8 mouse cellular contexts compared by ENCODE assay signal in genomic region chr13:74061613-74062377, GRCm38 (mm10). TPM values are rescaled to one million over a fixed set of nuclear protein-coding genes. Genes with fewer than 3 reads are reported as not detected.
DNase-seq lines count a peak whose midpoint lies in the region; ATAC-seq and TF ChIP-seq lines count a peak whose summit lies in the region.

Gene Cep72 (minus strand): TSS chr13:74062299.

- peak within 1 kb of the TSS; percentile 84 for H3K27ac ChIP-seq in forebrain, embryonic 15.5 days (replicated peaks)
- H3K27ac ChIP-seq in liver, postnatal 0 days (ENCODE audit: low read depth), result peak within 1 kb of the TSS; percentile 84
- H3K27ac ChIP-seq in neural tube, embryonic 13.5 days (replicated peaks), result peak within 1 kb of the TSS; percentile 75

- TF ChIP-seq CTCF in liver, postnatal 0 days (IDR thresholded peaks at IDR 0.05; ENCODE audit: low read depth), result no peak

- ATAC-seq in forebrain, embryonic 15.5 days (replicated peaks), result peak; percentile 97
- ATAC-seq in liver, postnatal 0 days, result peak; percentile 99
- ATAC-seq in neural tube, embryonic 13.5 days (ENCODE audit: low read depth), result peak; percentile 96

- H3K4me3 ChIP-seq in forebrain, embryonic 15.5 days, result peak within 1 kb of the TSS; percentile 97
- H3K4me3 ChIP-seq in liver, postnatal 0 days (ENCODE audit: low read depth, low read length), result peak within 1 kb of the TSS; percentile 78
- H3K4me3 ChIP-seq in neural tube, embryonic 13.5 days, result peak within 1 kb of the TSS; percentile 66

- peaks cover 8% of the 10 kb centered on the region; the same call in 1 of the 2 replicates for H3K4me1 ChIP-seq in forebrain, embryonic 15.5 days
- H3K4me1 ChIP-seq in liver, postnatal 0 days (ENCODE audit: insufficient read depth), result 0 out of 2 replicates have a peak, but pooled peaks cover 2% of the 10 kb centered on the region
- peaks cover 8% of the 10 kb centered on the region; the same call in 1 of the 2 replicates for H3K4me1 ChIP-seq in neural tube, embryonic 13.5 days (replicated peaks)

- DNase-seq in ES-CJ7 (ENCODE audit: low read depth, low spot score), result peak; percentile 93
- peak; percentile 80 for DNase-seq in cerebellum, adult 11-12 months
- DNase-seq in heart, postnatal 14 days, result peak; percentile 92 to 96
- DNase-seq in large intestine, adult 2 months (ENCODE audit: low read depth, low spot score), result peak; percentile 57
- DNase-seq in liver, postnatal 0 days, result peak; percentile 98
- peak; percentile 53 for DNase-seq in telencephalon, adult 2 months (ENCODE audit: low read depth, low spot score)

- no peak for TF ChIP-seq EP300 in liver, postnatal 0 days (IDR thresholded peaks at IDR 0.05; ENCODE audit: low read depth)

- H3K36me3 ChIP-seq in forebrain, embryonic 15.5 days, result no peaks in the 10 kb centered on the region
- H3K36me3 ChIP-seq in liver, postnatal 0 days (replicated peaks; ENCODE audit: insufficient read depth, low read length), result no peaks in the 10 kb centered on the region; the same call in 1 of the 2 replicates
- peaks cover 8% of the 10 kb centered on the region; the same call in 1 of the 2 replicates for H3K36me3 ChIP-seq in neural tube, embryonic 13.5 days

- intact Hi-C loops in heart, postnatal 14 days (cut with DNase I), result no loop called here

- peak within 1 kb of the TSS; percentile 56 for H3K4me2 ChIP-seq in forebrain, embryonic 15.5 days (replicated peaks)
- peak within 1 kb of the TSS; percentile 68 for H3K4me2 ChIP-seq in liver, postnatal 0 days (ENCODE audit: low read depth, low read length)
- peak within 1 kb of the TSS; percentile 62 for H3K4me2 ChIP-seq in neural tube, embryonic 13.5 days

- WGBS in forebrain, embryonic 15.5 days, result 3% methylated on average over 48 of the region's 48 CpGs
- WGBS in large intestine, adult 2 months, result 3% methylated on average over 48 of the region's 48 CpGs
- 3% methylated on average over 48 of the region's 48 CpGs for WGBS in liver, postnatal 0 days (ENCODE audit: insufficient replicate concordance)
- WGBS in neural tube, embryonic 13.5 days, result 4% methylated on average over 48 of the region's 48 CpGs

- no peaks in the 10 kb centered on the region for H3K9me3 ChIP-seq in forebrain, embryonic 15.5 days
- no peaks in the 10 kb centered on the region for H3K9me3 ChIP-seq in liver, postnatal 0 days (ENCODE audit: low read length)
- H3K9me3 ChIP-seq in neural tube, embryonic 13.5 days, result no peaks in the 10 kb centered on the region

- H3K9ac ChIP-seq in forebrain, embryonic 15.5 days (replicated peaks), result peak within 1 kb of the TSS; percentile 80
- H3K9ac ChIP-seq in liver, postnatal 0 days (replicated peaks), result peak within 1 kb of the TSS; percentile 78
- H3K9ac ChIP-seq in neural tube, embryonic 13.5 days, result peak within 1 kb of the TSS; percentile 78

- H3K27me3 ChIP-seq in forebrain, embryonic 15.5 days, result no peaks in the 10 kb centered on the region
- H3K27me3 ChIP-seq in liver, postnatal 0 days (ENCODE audit: insufficient read depth, low read length), result no peaks in the 10 kb centered on the region
- no peaks in the 10 kb centered on the region for H3K27me3 ChIP-seq in neural tube, embryonic 13.5 days

RNA-seq across cellular contexts. Expression of gene Cep72, which starts in this region (rescaled TPM):
- polyA plus RNA-seq in forebrain, embryonic 15.5 days (2015; fragmentation: Nextera tagmentation; extraction: Ambion mirVana), result 11.3 and 13.1 TPM in 2 replicates
- 1 to 10 TPM; 1.6 to 2.2 TPM for total RNA-seq in heart, postnatal 14 days (2021)
- 2.8 and 2.9 TPM in 2 replicates for polyA plus RNA-seq in large intestine, adult 2 months (2012; rRNA removed)
- polyA plus RNA-seq in liver, postnatal 0 days (2015; fragmentation: Nextera tagmentation; extraction: Ambion mirVana), result 3.8 and 4.0 TPM in 2 replicates
- 7.3 and 7.8 TPM in 2 replicates for polyA plus RNA-seq in neural tube, embryonic 13.5 days (2015; fragmentation: Nextera tagmentation; extraction: Ambion mirVana)

Comparison
In these comparisons a context has a peak if more than half of its experiments do, and no peak if none do; other contexts are left out.
1. Peak in every context shown above with its lines: DNase-seq, ATAC-seq, H3K4me3 ChIP-seq and H3K27ac ChIP-seq.